Mouse (Mus musculus) mouse trophoblast stem cell (cell line): Measurements from ENCODE around the gene Lce3d.

ENCODE experiments used
- in situ Hi-C, 2 experiments: fragments of 300-500 bp; cut with MseI, MboI; formaldehyde crosslinking; loops; 2 replicates in 1 of 2; 3 replicates in 1 of 2; pipeline ENCODE4 v1.15.1; 2025

The Lce3d gene

GRCm38 (mm10) chr3:92957090-92957489 is at the start of gene Lce3d:
Gene Lce3d (plus strand): TSS chr3:92957390.
- in situ Hi-C loops = no loop called here

DNA sequence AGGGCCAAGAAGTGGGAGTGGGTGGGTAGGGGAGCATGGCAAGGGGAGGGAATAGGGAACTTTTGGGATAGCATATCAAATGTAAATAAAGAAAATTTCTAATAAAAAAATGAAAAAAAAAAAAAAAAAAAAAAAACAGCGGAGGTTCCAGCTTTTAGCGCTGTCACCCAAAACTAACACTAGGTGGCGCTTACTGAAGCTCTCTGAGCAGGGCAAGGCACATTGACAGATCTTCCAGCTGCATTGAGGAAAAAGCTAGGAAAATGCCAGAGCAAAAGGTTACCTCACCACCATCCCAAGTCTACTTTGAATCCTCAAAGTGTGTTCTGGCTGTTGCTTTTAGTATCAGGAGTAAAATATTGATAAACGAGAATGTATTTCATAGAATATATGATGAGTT is 49.6 kb upstream of the Lce3d start:
- in situ Hi-C loops = loop anchor here in 1 of 2 experiments (10.0 kb wide), 1 partner anchor 127 kb away; no protein-coding TSS in a partner anchor

GRCm38 (mm10) chr3:92920364-92920763 is 36.8 kb upstream of the Lce3d start:
- in situ Hi-C loops = loop anchor here in 1 of 2 experiments (5.0 kb wide), 1 partner anchor 112 kb away; no protein-coding TSS in a partner anchor

DNA sequence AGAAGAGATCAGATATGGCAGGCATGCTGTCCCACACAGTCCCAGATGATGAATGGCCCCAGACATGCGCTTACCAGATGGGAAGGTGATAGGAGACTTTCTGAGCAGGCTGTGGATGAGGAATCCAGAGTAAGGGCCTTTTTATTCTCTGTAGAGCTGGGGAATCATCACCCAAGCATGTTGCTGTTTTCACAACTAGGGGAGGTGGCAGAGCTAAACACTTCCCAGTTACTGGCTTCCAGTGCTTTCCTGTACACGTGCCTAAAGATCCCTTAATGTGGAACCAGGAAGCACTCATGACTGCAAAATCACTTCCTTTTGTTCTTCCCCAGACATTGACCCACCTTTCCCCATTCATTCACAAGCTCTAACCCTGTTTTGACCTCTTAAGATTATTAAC is 31.1 kb upstream of the Lce3d start, which contains the start of gene Lce3a:
TSS of gene Lce3a (minus strand) at position 101 of the 400 bp plus-strand sequence.
- in situ Hi-C loops = no loop called here

GRCm38 (mm10) chr3:92932679-92933078 is 24.5 kb upstream of the Lce3d start, which contains the start of gene Lce3b:
Gene Lce3b (plus strand): TSS chr3:92932979.
- in situ Hi-C loops = no loop called here

DNA sequence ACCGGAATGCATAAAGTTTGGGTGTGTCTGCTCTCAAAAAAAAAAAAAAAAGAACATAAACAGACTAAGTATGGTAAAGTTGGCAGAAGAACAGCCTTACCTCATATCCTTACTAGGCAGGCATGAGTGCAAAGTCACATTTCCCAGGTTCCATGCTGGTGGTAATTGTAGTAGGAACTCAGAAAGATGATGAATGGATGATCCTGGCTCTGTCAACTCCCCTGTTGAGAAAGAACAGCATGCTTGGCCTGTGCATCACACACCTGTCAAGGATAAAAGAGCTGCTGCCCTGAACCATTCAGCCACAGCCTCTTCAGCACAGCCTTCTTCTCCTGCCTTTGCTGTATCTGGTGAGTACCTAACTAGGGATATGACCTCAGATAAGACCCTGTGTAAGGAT is 13.0 kb upstream of the Lce3d start, which contains the start of gene Lce3c:
TSS of gene Lce3c (plus strand) at position 301 of the 400 bp plus-strand sequence.
- in situ Hi-C loops = no loop called here

GRCm38 (mm10) chr3:92966761-92967160 is 9.6 kb downstream of the Lce3d start, which contains the start of gene Lce3e:
Gene Lce3e (plus strand): TSS chr3:92967061.
- in situ Hi-C loops = no loop called here

DNA sequence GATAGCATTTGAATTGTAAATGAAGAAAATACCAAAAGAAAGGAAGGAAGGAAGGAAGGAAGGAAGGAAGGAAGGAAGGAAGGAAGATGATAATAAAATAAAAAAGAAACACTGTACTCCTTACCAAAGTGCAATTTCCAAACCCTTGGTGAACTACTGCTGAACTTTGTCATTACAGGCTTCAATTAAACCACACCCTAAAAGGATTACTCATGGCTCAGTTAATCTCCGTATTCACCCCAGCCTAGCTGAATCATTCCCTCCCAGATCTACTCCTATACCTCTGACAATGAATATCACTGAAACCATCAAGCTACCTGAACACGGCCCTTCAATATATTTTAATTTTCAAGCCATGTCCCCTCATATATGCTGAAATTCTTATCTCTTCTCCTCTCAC is 21.3 kb downstream of the Lce3d start:
- in situ Hi-C loops = no loop called here

GRCm38 (mm10) chr3:92991926-92992325 is 34.7 kb downstream of the Lce3d start, which contains the start of gene Lce3f:
Gene Lce3f (plus strand): TSS chr3:92992226.
- in situ Hi-C loops = no loop called here

DNA sequence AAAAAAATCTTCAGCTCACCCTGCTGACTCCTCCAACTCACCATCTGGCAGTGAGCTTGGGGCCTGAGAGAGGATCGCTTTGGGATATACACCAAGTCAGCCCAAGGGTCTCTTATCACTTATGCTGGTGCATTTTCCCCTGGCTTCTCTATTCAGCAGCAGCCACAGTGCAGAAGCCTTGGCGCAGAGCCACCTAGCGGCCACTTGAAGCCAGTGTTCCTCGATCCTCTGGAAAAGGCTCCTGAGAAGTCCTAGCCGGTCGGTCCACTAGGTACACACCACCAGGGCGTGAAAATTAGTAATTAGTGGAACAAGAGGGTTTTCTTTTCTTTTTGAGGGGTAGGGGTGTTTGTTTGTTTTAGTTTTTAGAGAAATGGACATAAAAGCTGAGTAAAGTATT is 41.5 kb downstream of the Lce3d start:
- in situ Hi-C loops = no loop called here

DNA sequence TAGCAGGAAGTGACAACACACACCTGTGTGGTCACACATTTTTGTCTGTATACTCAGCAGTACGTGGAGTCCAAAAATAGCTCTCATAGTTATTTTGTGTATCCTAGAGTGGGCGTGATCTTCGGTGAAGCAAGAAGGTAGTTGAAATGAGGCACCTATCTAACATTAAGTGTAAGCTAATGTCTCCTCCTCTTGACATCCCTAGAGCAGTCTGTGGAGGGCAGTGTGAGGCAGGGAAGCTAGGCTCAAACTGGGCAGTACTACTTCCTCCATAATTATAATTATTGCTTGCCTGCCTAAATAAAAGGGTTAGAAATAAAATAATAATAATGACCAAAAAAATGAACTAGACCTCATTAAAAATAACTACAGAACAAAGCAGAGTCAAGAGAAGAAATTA is 43.4 kb downstream of the Lce3d start:
- in situ Hi-C loops = no loop called here

DNA sequence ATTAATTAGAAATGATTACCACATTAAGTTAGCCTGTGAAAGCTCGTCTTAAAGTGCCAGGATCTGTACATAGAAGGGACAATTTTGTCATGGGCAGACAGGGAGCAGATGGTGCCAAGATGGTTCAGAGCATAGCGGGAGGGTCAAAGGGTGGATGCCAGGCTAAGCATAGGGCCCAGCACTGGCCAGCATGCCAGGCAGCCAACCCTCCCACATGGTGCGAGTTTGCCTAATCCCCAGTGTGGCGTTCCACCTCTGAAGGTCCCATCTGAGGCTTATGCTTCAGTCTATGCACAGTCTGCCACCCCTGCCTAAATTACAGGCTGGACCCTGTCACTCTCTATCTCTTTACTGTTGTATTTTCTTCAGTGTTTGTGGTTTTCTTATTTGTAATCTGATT is 45.7 kb downstream of the Lce3d start:
- in situ Hi-C loops = no loop called here
